Mouse (Mus musculus) liver, adult 2 months (tissue): Measurements from ENCODE around the gene Ell2.

ENCODE experiments used
- CTCF ChIP-seq: fragments of 200-500 bp; IDR thresholded peaks from 2 replicates; pipeline ENCODE4 v1.5.1; 2011; ENCODE audit warnings: low read depth, low read length, control low read depth
- POLR2A ChIP-seq: fragments of 200-500 bp; IDR thresholded peaks from 2 replicates; pipeline ENCODE4 v1.6.1; 2011; ENCODE audit warnings: low read length, control low read depth; ENCODE audit not compliant: insufficient read depth; ENCODE audit errors: extremely low read depth

- TF ChIP-seq CTCF: no peak
- TF ChIP-seq POLR2A: no peak
Observed at GRCm38 (mm10) chr13:75685438-75685837, 21.1 kb upstream of the Ell2 start.
